Mouse (Mus musculus): ENCODE measurements at regions not wholly inside any gene's neighbourhood (a gene's known extent, or its start where the extent isn't known, plus 50 kb on each side); places are given as distances from the start of the nearest gene placed in this dataset.

GRCm38 (mm10) chr13:29136231-29136630 lies 182.7 kb upstream of the Sox4 start:
- DNase-seq = no peak

- no peak for DNase-seq
These were observed 174.0 kb upstream of the Sox4 start for GRCm38 (mm10) chr13:29127499-29127898.

GRCm38 (mm10) chr13:29123477-29123876 lies 170.0 kb upstream of the Sox4 start:
- no peak for DNase-seq

- no peak for DNase-seq
These were observed 167.6 kb upstream of the Sox4 start for GRCm38 (mm10) chr13:29121121-29121520.

GRCm38 (mm10) chr13:29119357-29119756 lies 165.8 kb upstream of the Sox4 start:
- no peak for DNase-seq

- no peak for DNase-seq
These were observed 161.5 kb upstream of the Sox4 start for GRCm38 (mm10) chr13:29114998-29115495.

- DNase-seq = no peak
These were observed 156.6 kb upstream of the Sox4 start for GRCm38 (mm10) chr13:29110127-29110526.

- no peak for DNase-seq
These were observed 155.7 kb upstream of the Sox4 start for GRCm38 (mm10) chr13:29109064-29109856.

- DNase-seq = no peak
These were observed 154.7 kb upstream of the Sox4 start for GRCm38 (mm10) chr13:29108214-29108613.

GRCm38 (mm10) chr13:29092166-29092565 lies 138.7 kb upstream of the Sox4 start:
- no peak for DNase-seq

- no peak for DNase-seq
These were observed 133.3 kb upstream of the Sox4 start for GRCm38 (mm10) chr13:29086854-29087253.

- DNase-seq = no peak
These were observed 127.6 kb upstream of the Sox4 start for GRCm38 (mm10) chr13:29081064-29081463.

GRCm38 (mm10) chr13:29079841-29080240 lies 126.3 kb upstream of the Sox4 start:
- no peak for DNase-seq

GRCm38 (mm10) chr13:29073630-29074029 lies 120.1 kb upstream of the Sox4 start:
- no peak for DNase-seq

GRCm38 (mm10) chr13:29063924-29064323 lies 110.4 kb upstream of the Sox4 start:
- DNase-seq = no peak

GRCm38 (mm10) chr13:29058685-29059084 lies 105.2 kb upstream of the Sox4 start:
- no peak for DNase-seq

GRCm38 (mm10) chr13:29049730-29050129 lies 96.2 kb upstream of the Sox4 start:
- DNase-seq = peak; percentile 3

- no peak for DNase-seq
These were observed 95.6 kb upstream of the Sox4 start for GRCm38 (mm10) chr13:29048990-29049576.

GRCm38 (mm10) chr13:29044655-29045054 lies 91.1 kb upstream of the Sox4 start:
- no peak for DNase-seq

GRCm38 (mm10) chr13:29040331-29040730 lies 86.8 kb upstream of the Sox4 start:
- no peak for DNase-seq

- no peak for DNase-seq
These were observed 81.4 kb upstream of the Sox4 start for GRCm38 (mm10) chr13:29034904-29035303.

- no peak for DNase-seq
These were observed 80.9 kb upstream of the Sox4 start for GRCm38 (mm10) chr13:29034444-29034843.

- DNase-seq = peak; percentile 16
These were observed 73.6 kb upstream of the Sox4 start for GRCm38 (mm10) chr13:29027146-29027545.

- no peak for DNase-seq
These were observed 70.0 kb upstream of the Sox4 start for GRCm38 (mm10) chr13:29023486-29023885.
